Mouse (Mus musculus) lung, embryonic 16.5 days (tissue): ENCODE measurements around the gene Calhm3. TPM values are rescaled to one million over a fixed set of nuclear protein-coding genes. Genes with fewer than 3 reads are reported as not detected.

ENCODE experiments used
- ATAC-seq: fragments of 200-750 bp; cut with Nextera tagmentation; 2 replicates; pipeline ENCODE4 v1.8.0; 2017; ENCODE audit warnings: low read depth, mild to moderate bottlenecking, moderate library complexity
- H3K27ac ChIP-seq: fragments of 300-500 bp; sonication (generic); 2 replicates; pipeline ENCODE4 v1.5.1; 2014; ENCODE audit warnings: mild to moderate bottlenecking, control low read depth, low read length
- H3K27me3 ChIP-seq: fragments of 300-500 bp; sonication (generic); 2 replicates; pipeline ENCODE4 v1.6.1; 2014; ENCODE audit warnings: low read depth, low read length, mixed read lengths; ENCODE audit not compliant: control insufficient read depth, insufficient read depth
- H3K36me3 ChIP-seq: fragments of 300-500 bp; sonication (generic); 2 replicates; pipeline ENCODE4 v1.6.1; 2014; ENCODE audit warnings: low read length; ENCODE audit not compliant: control insufficient read depth, insufficient read depth
- H3K4me1 ChIP-seq: fragments of 300-500 bp; sonication (generic); replicated peaks from 2 replicates; pipeline ENCODE4 v1.6.1; 2014; ENCODE audit warnings: low read length, mixed read lengths; ENCODE audit not compliant: control insufficient read depth, insufficient read depth
- H3K4me2 ChIP-seq: fragments of 300-500 bp; sonication (generic); 2 replicates; pipeline ENCODE4 v1.6.1; 2014; ENCODE audit warnings: low read depth, low read length, control low read depth
- H3K4me3 ChIP-seq: fragments of 300-500 bp; sonication (generic); 2 replicates; pipeline ENCODE4 v1.5.1; 2014; ENCODE audit warnings: mild to moderate bottlenecking, low read length, control low read depth
- H3K9ac ChIP-seq: fragments of 300-500 bp; sonication (generic); 2 replicates; pipeline ENCODE4 v1.6.1; 2014; ENCODE audit warnings: low read length, control low read depth
- H3K9me3 ChIP-seq: fragments of 300-500 bp; sonication (generic); 2 replicates; pipeline ENCODE4 v1.6.1; 2016; ENCODE audit warnings: low read length; ENCODE audit not compliant: control insufficient read depth
- WGBS: fragments of 180-500 bp; shearing (Covaris S2); extraction: QIAGEN DNeasy Blood & Tissue Kit; methylation state at CpG from one replicate; pipeline ENCODE4 v1.1.7; 2014; 5-methylcytosine and 5-hydroxymethylcytosine counted together
- polyA plus RNA-seq: library from polyadenylated mRNA; unstranded; fragments of >200 nt; fragmentation: Nextera tagmentation; extraction: Ambion mirVana; gene quantifications from 2 replicates; pipeline ENCODE4 v1.2.1, GENCODE M21; 2015

The Calhm3 gene
- polyA plus RNA-seq: not detected in 2 replicates

- Histone ChIP-seq H3K4me3 (no peak within 1 kb of the TSS), H3K36me3 (no peaks in the 10 kb centered on the region), H3K4me1 (no peaks in the 10 kb centered on the region), H3K9ac (no peak within 1 kb of the TSS), H3K27ac (no peak within 1 kb of the TSS), H3K27me3 (no peaks in the 10 kb centered on the region), H3K9me3 (no peaks in the 10 kb centered on the region), H3K4me2 (no peak within 1 kb of the TSS)
- no peak for ATAC-seq
- 75% methylated on average over 11 of the region's 11 CpGs for WGBS
Observed at GRCm38 (mm10) chr19:47157664-47158063, at the start of gene Calhm3. Calhm3 (minus strand) TSS chr19:47157764.

DNA sequence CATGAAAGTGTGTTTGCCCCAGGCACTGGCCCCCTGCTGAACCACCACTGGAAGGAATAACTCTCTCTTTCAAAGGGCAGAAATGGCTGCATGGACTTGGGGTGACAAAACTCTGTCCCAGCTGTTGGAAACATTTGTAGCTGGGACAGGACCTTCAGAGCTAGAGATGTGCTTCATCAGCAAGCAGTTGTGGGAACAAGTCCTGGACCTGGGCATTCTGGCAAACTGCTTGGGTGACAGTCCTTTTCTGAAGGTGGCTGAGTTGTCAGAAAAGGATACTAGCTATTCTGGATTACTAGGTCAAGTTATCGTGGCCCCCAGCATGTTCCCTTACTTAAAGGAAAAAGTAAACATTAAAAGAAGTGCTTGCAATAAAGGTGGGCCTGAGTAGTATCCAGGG is 48.6 kb upstream of the Calhm3 start:
- Histone ChIP-seq H3K36me3 (no peaks in the 10 kb centered on the region), H3K27ac (no peak overlapping the region), H3K27me3 (no peaks in the 10 kb centered on the region), H3K4me2 (no peak overlapping the region), H3K9ac (no peak overlapping the region), H3K4me3 (no peak overlapping the region), H3K9me3 (no peaks in the 10 kb centered on the region), H3K4me1 (no peaks in the 10 kb centered on the region)
- 50% methylated on average over 1 of the region's 1 CpGs for WGBS
- ATAC-seq: no peak

DNA sequence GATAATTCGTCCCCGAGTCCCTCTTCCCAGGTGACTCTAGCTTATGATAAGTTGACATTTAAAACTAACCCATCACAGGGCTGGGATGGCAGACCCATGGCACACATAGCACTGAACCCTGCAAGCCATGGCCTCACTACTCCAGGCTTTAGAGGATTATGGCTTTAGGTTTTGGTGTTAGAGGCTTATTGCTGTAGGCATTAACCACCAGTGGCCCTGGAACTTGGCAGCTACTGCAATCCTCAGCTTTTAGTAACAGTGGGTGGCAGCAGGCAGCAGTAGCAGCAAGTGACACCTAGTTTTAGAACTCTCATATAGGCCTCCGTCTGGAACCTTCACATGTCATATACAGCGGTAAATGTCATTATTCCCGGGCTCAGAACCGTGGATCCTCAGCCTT is 47.1 kb upstream of the Calhm3 start:
- Histone ChIP-seq H3K4me3 (no peak overlapping the region), H3K4me2 (no peak overlapping the region)
- ATAC-seq: no peak

GRCm38 (mm10) chr19:47203042-47203441 is 45.5 kb upstream of the Calhm3 start:
- no peaks in the 10 kb centered on the region for H3K27me3 ChIP-seq
- no peak overlapping the region for H3K4me2 ChIP-seq
- H3K9me3 ChIP-seq: no peaks in the 10 kb centered on the region
- H3K27ac ChIP-seq: no peak overlapping the region
- no peak for ATAC-seq
- H3K4me1 ChIP-seq: no peaks in the 10 kb centered on the region
- no peak overlapping the region for H3K9ac ChIP-seq
- H3K4me3 ChIP-seq: no peak overlapping the region
- H3K36me3 ChIP-seq: no peaks in the 10 kb centered on the region
- 87% methylated on average over 6 of the region's 6 CpGs for WGBS

More for the DNA sequence above, 47.1 kb upstream of the Calhm3 start:
- Histone ChIP-seq H3K9ac (no peak overlapping the region), H3K27ac (no peak overlapping the region), H3K4me1 (no peaks in the 10 kb centered on the region), H3K9me3 (no peaks in the 10 kb centered on the region), H3K27me3 (no peaks in the 10 kb centered on the region), H3K36me3 (no peaks in the 10 kb centered on the region)
- 82% methylated on average over 6 of the region's 6 CpGs for WGBS

GRCm38 (mm10) chr19:47202429-47202828 is 44.9 kb upstream of the Calhm3 start:
- ATAC-seq: no peak
- H3K4me1 ChIP-seq: no peaks in the 10 kb centered on the region
- H3K4me2 ChIP-seq: no peak overlapping the region
- WGBS: 64% methylated on average over 6 of the region's 6 CpGs
- no peak overlapping the region for H3K9ac ChIP-seq
- no peaks in the 10 kb centered on the region for H3K9me3 ChIP-seq
- no peak overlapping the region for H3K4me3 ChIP-seq
- H3K36me3 ChIP-seq: no peaks in the 10 kb centered on the region
- no peaks in the 10 kb centered on the region for H3K27me3 ChIP-seq
- H3K27ac ChIP-seq: peak overlapping the region; percentile 25; the same call in 1 of the 2 replicates

DNA sequence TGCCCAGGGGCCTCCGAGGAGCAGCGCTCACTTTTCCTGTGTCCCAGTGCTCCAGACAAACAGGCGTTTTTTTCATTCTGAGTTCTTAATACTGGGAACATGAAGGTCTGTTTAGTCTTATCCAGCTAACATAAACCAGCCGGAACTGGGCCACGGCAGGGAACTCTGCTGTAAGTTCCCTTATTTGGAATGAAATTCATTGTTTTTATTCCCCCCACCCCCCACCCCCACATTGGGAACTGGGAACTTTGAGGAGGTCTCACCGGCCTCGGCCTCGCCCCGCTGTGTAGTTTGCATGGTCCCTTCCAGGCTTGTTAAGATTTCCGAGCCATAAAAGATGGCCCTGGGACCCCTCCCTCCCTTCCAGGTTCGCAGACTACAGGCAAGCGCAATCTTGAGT is 44.4 kb upstream of the Calhm3 start:
- H3K4me2 ChIP-seq: no peak overlapping the region
- 30% methylated on average over 12 of the region's 12 CpGs for WGBS
- ATAC-seq: peak; percentile 50; the same call in 1 of the 2 replicates

GRCm38 (mm10) chr19:47198671-47199350 is 41.2 kb upstream of the Calhm3 start:
- ATAC-seq: no peak
- WGBS: 81% methylated on average over 13 of the region's 13 CpGs

More for the DNA sequence above, 44.4 kb upstream of the Calhm3 start:
- Histone ChIP-seq H3K9ac (0 out of 2 replicates have a peak overlapping the region, but pooled peaks have one; percentile 5), H3K4me1 (no peaks in the 10 kb centered on the region), H3K9me3 (no peaks in the 10 kb centered on the region), H3K27me3 (no peaks in the 10 kb centered on the region), H3K36me3 (no peaks in the 10 kb centered on the region), H3K27ac (peak overlapping the region; percentile 78), H3K4me3 (no peak overlapping the region)

GRCm38 (mm10) chr19:47192158-47192557 is 34.6 kb upstream of the Calhm3 start:
- Histone ChIP-seq H3K27ac (no peak overlapping the region), H3K4me2 (no peak overlapping the region), H3K4me1 (no peaks in the 10 kb centered on the region; the same call in 1 of the 2 replicates), H3K27me3 (no peaks in the 10 kb centered on the region), H3K9me3 (no peaks in the 10 kb centered on the region), H3K9ac (no peak overlapping the region), H3K4me3 (no peak overlapping the region), H3K36me3 (no peaks in the 10 kb centered on the region)
- ATAC-seq: no peak
- WGBS: 92% methylated on average over 5 of the region's 5 CpGs

More at GRCm38 (mm10) chr19:47198671-47199350, 41.2 kb upstream of the Calhm3 start:
- H3K4me3 ChIP-seq: no peak overlapping the region
- H3K4me1 ChIP-seq: no peaks in the 10 kb centered on the region
- no peak overlapping the region for H3K27ac ChIP-seq
- no peak overlapping the region for H3K4me2 ChIP-seq
- H3K27me3 ChIP-seq: no peaks in the 10 kb centered on the region
- H3K9ac ChIP-seq: no peak overlapping the region
- H3K9me3 ChIP-seq: no peaks in the 10 kb centered on the region
- H3K36me3 ChIP-seq: no peaks in the 10 kb centered on the region

- Histone ChIP-seq H3K27me3 (no peaks in the 10 kb centered on the region), H3K9me3 (no peaks in the 10 kb centered on the region), H3K4me2 (no peak overlapping the region), H3K36me3 (no peaks in the 10 kb centered on the region), H3K4me3 (no peak overlapping the region), H3K4me1 (no peaks in the 10 kb centered on the region; the same call in 1 of the 2 replicates), H3K9ac (no peak overlapping the region), H3K27ac (no peak overlapping the region)
- ATAC-seq: 0 out of 2 replicates have a peak, but pooled peaks have one; percentile 26
- WGBS: 63% methylated on average over 11 of the region's 11 CpGs
Observed at GRCm38 (mm10) chr19:47188515-47189128, 31.1 kb upstream of the Calhm3 start.
